Mouse (Mus musculus) olfactory bulb, adult 2 months (tissue): ENCODE data around the gene Fam168a.

Experiments
- CTCF ChIP-seq: fragments of 200-500 bp; IDR thresholded peaks from 2 replicates; pipeline ENCODE4 v1.5.1; 2012; ENCODE audit warnings: low read depth, mild to moderate bottlenecking, low read length, moderate library complexity; ENCODE audit not compliant: insufficient read depth
- POLR2A ChIP-seq: fragments of 200-500 bp; IDR thresholded peaks from 2 replicates; pipeline ENCODE4 v1.6.1; 2012; ENCODE audit warnings: mild to moderate bottlenecking, low read depth, low read length, moderate library complexity; ENCODE audit not compliant: insufficient read depth

DNA sequence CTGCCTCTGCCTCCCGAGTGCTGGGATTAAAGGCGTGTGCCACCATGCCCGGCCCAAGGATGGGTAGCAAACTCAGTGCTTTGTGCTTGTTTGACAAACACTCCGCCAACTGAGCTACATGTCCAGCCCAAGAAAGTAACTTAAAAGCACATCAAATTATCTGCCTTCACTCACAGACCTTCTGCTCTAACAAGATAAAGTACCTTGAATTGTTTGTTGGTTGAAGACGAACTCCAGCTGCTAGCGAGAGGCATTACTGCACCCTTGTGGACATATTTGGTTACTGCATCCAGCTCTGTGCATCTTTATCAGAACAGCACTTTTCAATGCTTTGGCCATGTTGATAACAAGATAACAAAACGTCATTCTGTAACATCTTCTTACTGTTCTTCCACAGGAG is 21.9 kb upstream of the Fam168a start:
- TF ChIP-seq POLR2A (no peak), CTCF (no peak)
